Mouse (Mus musculus): Measurements from ENCODE around the gene Raver1. TPM values are rescaled to one million over a fixed set of nuclear protein-coding genes. Genes with fewer than 3 reads are reported as not detected.

The Raver1 gene
- polyA plus RNA-seq, 1 experiment: 49.2 TPM

GRCm38 (mm10) chr9:21074173-21074572 lies 17.6 kb downstream of the Raver1 start:
- peaks cover 22% of the 10 kb centered on the region for H3K79me3 ChIP-seq (ENCODE audit: low read depth)
- peaks cover 31% of the 10 kb centered on the region for H3K79me2 ChIP-seq (ENCODE audit: control insufficient read depth, insufficient read depth)
- no peaks in the 10 kb centered on the region for H3K27me3 ChIP-seq (ENCODE audit: control insufficient read depth, insufficient read depth, insufficient read length)
- peaks cover 50% of the 10 kb centered on the region for H3K36me3 ChIP-seq (ENCODE audit: control insufficient read depth, insufficient read depth)
- H3K4me3 ChIP-seq (ENCODE audit: insufficient read depth, poor library complexity, severe bottlenecking): no peak overlapping the region
- no peak for TF ChIP-seq FOSL1 (IDR thresholded peaks at IDR 0.05; ENCODE audit: insufficient read depth, low read length, poor library complexity, severe bottlenecking)
- TF ChIP-seq MYOD1 (IDR thresholded peaks at IDR 0.05; ENCODE audit: control insufficient read depth, insufficient read length, low read depth): no peak
- TF ChIP-seq CTCF (IDR thresholded peaks at IDR 0.05; ENCODE audit: control insufficient read depth, insufficient read depth, insufficient read length): no peak
- no peak for TF ChIP-seq MYOG (IDR thresholded peaks at IDR 0.05; ENCODE audit: control insufficient read depth, extremely low read depth, insufficient read length)
- TF ChIP-seq CEBPB (IDR thresholded peaks at IDR 0.05; ENCODE audit: low read depth): no peak
- no peak for TF ChIP-seq USF1 (IDR thresholded peaks at IDR 0.05; ENCODE audit: low read depth)
- TF ChIP-seq MAX (IDR thresholded peaks at IDR 0.05): no peak
- no peak overlapping the region for H3ac ChIP-seq (ENCODE audit: control insufficient read depth, insufficient read length, low read depth)

- Histone ChIP-seq H3ac (ENCODE audit: control insufficient read depth, insufficient read length, low read depth) (peak within 1 kb of the TSS; percentile 95), H3K79me3 (ENCODE audit: low read depth) (peaks cover 22% of the 10 kb centered on the region), H3K27me3 (ENCODE audit: control insufficient read depth, insufficient read depth, insufficient read length) (no peaks in the 10 kb centered on the region), H3K36me3 (ENCODE audit: control insufficient read depth, insufficient read depth) (peaks cover 42% of the 10 kb centered on the region), H3K4me3 (ENCODE audit: insufficient read depth, poor library complexity, severe bottlenecking) (peak within 1 kb of the TSS; percentile 57), H3K79me2 (ENCODE audit: control insufficient read depth, insufficient read depth) (peaks cover 31% of the 10 kb centered on the region)
- TF ChIP-seq MYOG (IDR thresholded peaks at IDR 0.05; ENCODE audit: control insufficient read depth, extremely low read depth, insufficient read length) (no peak), MAX (IDR thresholded peaks at IDR 0.05) (peak; percentile 91), USF1 (IDR thresholded peaks at IDR 0.05; ENCODE audit: low read depth) (peak; percentile 97), CEBPB (IDR thresholded peaks at IDR 0.05; ENCODE audit: low read depth) (no peak)
Observed at GRCm38 (mm10) chr9:21073044-21073840, 18.6 kb downstream of the Raver1 start, which contains the start of the genes Gm49373 and Fdx1l. TSS of gene Gm49373 (minus strand) at chr9:21073096. TSS of gene Fdx1l (minus strand) at chr9:21073614.

- H3K79me3 ChIP-seq (ENCODE audit: low read depth): peaks cover 22% of the 10 kb centered on the region
- peaks cover 31% of the 10 kb centered on the region for H3K79me2 ChIP-seq (ENCODE audit: control insufficient read depth, insufficient read depth)
- H3ac ChIP-seq (ENCODE audit: control insufficient read depth, insufficient read length, low read depth): peak overlapping the region; percentile 95
- peak overlapping the region; percentile 57 for H3K4me3 ChIP-seq (ENCODE audit: insufficient read depth, poor library complexity, severe bottlenecking)
- H3K36me3 ChIP-seq (ENCODE audit: control insufficient read depth, insufficient read depth): peaks cover 41% of the 10 kb centered on the region
- TF ChIP-seq CTCF (IDR thresholded peaks at IDR 0.05; ENCODE audit: control insufficient read depth, insufficient read depth, insufficient read length) (no peak), USF1 (IDR thresholded peaks at IDR 0.05; ENCODE audit: low read depth) (no peak), MYOD1 (IDR thresholded peaks at IDR 0.05; ENCODE audit: control insufficient read depth, insufficient read length, low read depth) (no peak), MYOG (IDR thresholded peaks at IDR 0.05; ENCODE audit: control insufficient read depth, extremely low read depth, insufficient read length) (no peak), MAX (IDR thresholded peaks at IDR 0.05) (no peak), CEBPB (IDR thresholded peaks at IDR 0.05; ENCODE audit: low read depth) (no peak), FOSL1 (IDR thresholded peaks at IDR 0.05; ENCODE audit: insufficient read depth, low read length, poor library complexity, severe bottlenecking) (no peak)
- no peaks in the 10 kb centered on the region for H3K27me3 ChIP-seq (ENCODE audit: control insufficient read depth, insufficient read depth, insufficient read length)
Observed at GRCm38 (mm10) chr9:21072641-21073040, 19.2 kb downstream of the Raver1 start.

DNA sequence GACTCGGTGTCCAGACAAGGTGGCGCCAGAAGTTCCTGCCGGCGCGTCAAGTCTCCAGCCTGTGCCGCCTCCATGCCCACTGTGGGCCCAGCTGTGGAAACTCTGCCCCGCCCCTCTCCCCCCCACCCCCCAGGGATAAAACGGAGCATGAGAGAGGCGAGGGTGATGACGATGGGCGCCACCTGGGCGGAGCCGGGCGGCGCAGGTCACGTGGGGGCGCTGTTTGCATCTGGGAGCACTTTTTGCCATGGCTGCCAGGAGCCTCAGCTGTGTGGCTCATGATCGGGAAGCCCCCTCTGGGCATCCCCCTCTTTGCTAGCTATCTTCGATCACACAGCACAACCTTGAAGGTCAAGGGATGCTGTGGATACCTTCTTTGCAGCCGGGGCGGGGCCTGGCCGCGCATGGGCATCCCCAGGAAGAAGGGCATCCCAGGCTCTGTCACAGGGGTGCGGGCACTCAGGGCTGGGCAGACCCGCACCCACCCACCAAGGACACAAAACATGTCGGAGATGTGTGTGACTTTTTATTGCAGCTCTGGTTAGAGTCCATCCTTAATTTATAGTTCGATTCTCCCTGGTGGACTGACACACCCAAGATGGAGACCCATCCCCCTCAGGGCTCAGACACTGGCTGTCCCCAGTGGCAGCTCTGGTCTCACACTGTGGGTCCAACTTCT lies 24.7 kb downstream of the Raver1 start, which contains the start of gene Zglp1:
TSS of gene Zglp1 (minus strand) at position 88 of the 679 bp plus-strand sequence.
- Histone ChIP-seq H3K4me3 (ENCODE audit: insufficient read depth, poor library complexity, severe bottlenecking) (no peak within 1 kb of the TSS), H3K36me3 (ENCODE audit: control insufficient read depth, insufficient read depth) (peaks cover 51% of the 10 kb centered on the region)
- TF ChIP-seq FOSL1 (IDR thresholded peaks at IDR 0.05; ENCODE audit: insufficient read depth, low read length, poor library complexity, severe bottlenecking): no peak
- no peak for TF ChIP-seq CTCF (IDR thresholded peaks at IDR 0.05; ENCODE audit: control insufficient read depth, insufficient read depth, insufficient read length)

DNA sequence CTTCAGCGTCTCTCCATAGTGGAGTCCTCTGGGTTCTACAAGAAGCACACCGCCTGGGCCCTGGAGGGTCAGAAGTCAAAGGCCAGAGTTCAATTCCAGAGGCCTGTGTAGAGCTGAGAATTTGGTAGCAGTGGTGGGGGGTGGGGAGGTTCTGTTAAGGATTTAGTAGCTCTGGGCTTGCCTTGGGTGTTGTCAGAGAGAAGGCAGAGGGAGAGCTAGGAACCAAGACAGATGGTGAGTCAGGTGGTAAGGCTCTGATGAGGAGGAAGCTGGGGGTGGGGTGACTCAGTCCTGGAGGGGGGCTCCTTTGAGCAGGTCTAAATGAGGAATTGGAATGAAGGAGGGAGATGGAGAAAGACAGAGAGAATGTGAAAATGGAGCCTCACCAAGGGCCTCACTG lies 28.9 kb downstream of the Raver1 start:
- Histone ChIP-seq H3K27me3 (ENCODE audit: control insufficient read depth, insufficient read depth, insufficient read length) (no peaks in the 10 kb centered on the region), H3K4me3 (ENCODE audit: insufficient read depth, poor library complexity, severe bottlenecking) (no peak overlapping the region), H3K36me3 (ENCODE audit: control insufficient read depth, insufficient read depth) (peaks cover 41% of the 10 kb centered on the region), H3K79me2 (ENCODE audit: control insufficient read depth, insufficient read depth) (no peaks in the 10 kb centered on the region), H3ac (ENCODE audit: control insufficient read depth, insufficient read length, low read depth) (no peak overlapping the region), H3K79me3 (ENCODE audit: low read depth) (no peaks in the 10 kb centered on the region)
- TF ChIP-seq FOSL1 (IDR thresholded peaks at IDR 0.05; ENCODE audit: insufficient read depth, low read length, poor library complexity, severe bottlenecking) (no peak), MYOD1 (IDR thresholded peaks at IDR 0.05; ENCODE audit: control insufficient read depth, insufficient read length, low read depth) (no peak), CEBPB (IDR thresholded peaks at IDR 0.05; ENCODE audit: low read depth) (no peak), CTCF (IDR thresholded peaks at IDR 0.05; ENCODE audit: control insufficient read depth, insufficient read depth, insufficient read length) (no peak)

More for the DNA sequence above, 24.7 kb downstream of the Raver1 start, which contains the start of gene Zglp1:
- peaks cover 16% of the 10 kb centered on the region for H3K79me3 ChIP-seq (ENCODE audit: low read depth)
- H3K79me2 ChIP-seq (ENCODE audit: control insufficient read depth, insufficient read depth): peaks cover 21% of the 10 kb centered on the region
- no peaks in the 10 kb centered on the region for H3K27me3 ChIP-seq (ENCODE audit: control insufficient read depth, insufficient read depth, insufficient read length)
- no peak within 1 kb of the TSS for H3ac ChIP-seq (ENCODE audit: control insufficient read depth, insufficient read length, low read depth)
